Mouse (Mus musculus) urinary bladder, postnatal 36 days (tissue): ENCODE results near the gene Mrpl27.
A peak's percentile ranks its signal among the peaks of the same experiment; 100 is the strongest.
"Not testable (repeated sequence)": the region's sequence is repeated elsewhere in the genome, so short reads cannot be mapped to it uniquely, and the experiment has no call there.

ENCODE experiments used
- DNase-seq, 2 experiments: peaks; one replicate each; pipeline ENCODE4 v3.0.0; 2022; ENCODE audit warnings: low spot score in 2 of 2, mixed read lengths in 1 of 2

The Mrpl27 gene

GRCm38 (mm10) chr11:94653663-94654436 lies at the start of gene Mrpl27, which contains the start of gene Eme1:
Gene Mrpl27, plus strand, starts transcription at chr11:94653767.
Gene Eme1, minus strand, starts transcription at chr11:94653964.
- peak; percentile 84 to 86 for DNase-seq

GRCm38 (mm10) chr11:94610744-94611740 lies 42.5 kb upstream of the Mrpl27 start:
- DNase-seq: peak in 1 of 2 experiments; percentile 38

- DNase-seq: no peak
Measured at GRCm38 (mm10) chr11:94614603-94615002, 39.0 kb upstream of the Mrpl27 start.

GRCm38 (mm10) chr11:94615494-94615893 lies 38.1 kb upstream of the Mrpl27 start:
- no peak for DNase-seq

GRCm38 (mm10) chr11:94617646-94618045 lies 35.9 kb upstream of the Mrpl27 start:
- DNase-seq: no peak

- DNase-seq: no peak
Measured at GRCm38 (mm10) chr11:94620766-94621457, 32.7 kb upstream of the Mrpl27 start.

- DNase-seq: no peak
Measured at GRCm38 (mm10) chr11:94621458-94621852, 32.1 kb upstream of the Mrpl27 start.

- no peak for DNase-seq
Measured at GRCm38 (mm10) chr11:94622162-94622561, 31.4 kb upstream of the Mrpl27 start.

GRCm38 (mm10) chr11:94629199-94629883 lies 24.2 kb upstream of the Mrpl27 start, which contains the start of gene Lrrc59:
Gene Lrrc59, plus strand, starts transcription at chr11:94629767.
- peak; percentile 95 to 96 for DNase-seq

GRCm38 (mm10) chr11:94629884-94630198 lies 23.7 kb upstream of the Mrpl27 start:
- DNase-seq: no peak

- DNase-seq: peak; percentile 49 to 70
Measured at GRCm38 (mm10) chr11:94630199-94631011, 23.2 kb upstream of the Mrpl27 start.

- DNase-seq: no peak
Measured at GRCm38 (mm10) chr11:94631969-94632368, 21.6 kb upstream of the Mrpl27 start.

- DNase-seq: no peak
Measured at GRCm38 (mm10) chr11:94632988-94633387, 20.6 kb upstream of the Mrpl27 start.

GRCm38 (mm10) chr11:94634431-94634830 lies 19.1 kb upstream of the Mrpl27 start:
- DNase-seq: no peak

- no peak for DNase-seq
Measured at GRCm38 (mm10) chr11:94644461-94645219, 8.9 kb upstream of the Mrpl27 start.

GRCm38 (mm10) chr11:94646457-94646856 lies 7.1 kb upstream of the Mrpl27 start:
- DNase-seq: no peak

GRCm38 (mm10) chr11:94651241-94651640 lies 2.3 kb upstream of the Mrpl27 start:
- DNase-seq: not testable (repeated sequence)

GRCm38 (mm10) chr11:94652973-94653372 lies 594 bp upstream of the Mrpl27 start:
- DNase-seq: no peak

GRCm38 (mm10) chr11:94661344-94661743 lies 7.8 kb downstream of the Mrpl27 start:
- DNase-seq: no peak

- DNase-seq: no peak
Measured at GRCm38 (mm10) chr11:94665281-94665680, 11.7 kb downstream of the Mrpl27 start.
